Mouse (Mus musculus): ENCODE data around the gene Zer1.

Zer1 gene

GRCm38 (mm10) chr2:30048699-30049388 lies 75.5 kb downstream of the Zer1 start, which contains the start of gene Wdr34:
Wdr34 (minus strand) TSS chr2:30048881.
- peak; percentile 99 for DNase-seq

DNA sequence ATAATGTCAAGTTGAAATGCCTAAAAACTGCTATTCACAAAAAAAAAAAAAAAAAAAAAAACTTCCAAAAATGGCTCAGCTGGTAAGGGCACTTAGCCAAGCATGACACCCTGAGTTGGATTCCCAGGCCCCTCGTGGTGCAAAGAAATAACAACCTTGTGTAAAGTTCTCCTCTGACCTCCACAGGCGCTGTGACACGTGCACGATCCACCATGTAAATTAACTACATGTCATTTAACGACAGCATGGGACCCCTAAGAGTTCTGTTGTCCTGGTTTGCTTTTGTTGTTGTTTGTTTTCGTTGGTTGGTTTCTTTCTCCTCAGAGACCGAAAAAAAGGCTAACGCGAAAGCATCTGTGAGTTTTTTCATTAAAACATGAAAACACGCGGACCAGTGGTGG lies 76.3 kb downstream of the Zer1 start:
- peak; percentile 35 for DNase-seq

Data from kidney, postnatal 10 days (tissue).